ENCODE assay signal across 8 mouse cellular contexts in genomic region chr8:122162992-122163391, GRCm38 (mm10).
DNase-seq lines count a peak whose midpoint lies in the region; ATAC-seq and TF ChIP-seq lines count a peak whose summit lies in the region.

No protein-coding gene starts in this region.

- no peaks in the 10 kb centered on the region for H3K9me3 ChIP-seq in kidney, embryonic 16.5 days (ENCODE audit: low read length)

- peak; percentile 91 for TF ChIP-seq CTCF in gastrocnemius, adult 2 months (IDR thresholded peaks at IDR 0.05)

- H3K4me1 ChIP-seq in kidney, embryonic 16.5 days (ENCODE audit: insufficient read depth, low read length): no peaks in the 10 kb centered on the region

- WGBS in kidney, embryonic 16.5 days: 44% methylated on average over 8 of the region's 8 CpGs

- no peaks in the 10 kb centered on the region for H3K36me3 ChIP-seq in kidney, embryonic 16.5 days (ENCODE audit: insufficient read depth, low read length)

- no peak overlapping the region for H3K4me3 ChIP-seq in gastrocnemius, adult 2 months
- no peak overlapping the region for H3K4me3 ChIP-seq in kidney, embryonic 16.5 days (ENCODE audit: low read length)

- H3K4me2 ChIP-seq in kidney, embryonic 16.5 days (replicated peaks; ENCODE audit: low read depth, low read length): no peak overlapping the region

- intact Hi-C loops in gastrocnemius, adult 2 months (cut with DNase I): loop anchor here (1.0 to 10.0 kb wide), 3 partner anchors 67 to 172 kb away; no protein-coding TSS in a partner anchor

- ATAC-seq in kidney, embryonic 16.5 days (ENCODE audit: low FRiP score, low TSS enrichment): peak; percentile 27; the same call in 1 of the 2 replicates

- DNase-seq in right cerebral cortex, adult 18-20 months: peak; percentile 54
- no peak for DNase-seq in right cerebral cortex, postnatal 36 days (ENCODE audit: low spot score in 2 of 2)
- peak; percentile 69 for DNase-seq in cerebellum, adult 11-12 months
- DNase-seq in gastrocnemius, adult 2 months: peak; percentile 92
- DNase-seq in lung, adult 18-20 months: peak; percentile 60 to 76
- DNase-seq in right cerebral cortex, postnatal 10 days (ENCODE audit: low spot score in 2 of 2): peak; percentile 44 to 78
- peak; percentile 62 for DNase-seq in urinary bladder, postnatal 10 days (ENCODE audit: low spot score)

- no peak overlapping the region for H3K27ac ChIP-seq in gastrocnemius, adult 2 months
- H3K27ac ChIP-seq in kidney, embryonic 16.5 days (ENCODE audit: low read length): no peak overlapping the region

- no peak overlapping the region for H3K9ac ChIP-seq in kidney, embryonic 16.5 days (replicated peaks; ENCODE audit: low read length)

- H3K27me3 ChIP-seq in kidney, embryonic 16.5 days (ENCODE audit: insufficient read depth, low read length): no peaks in the 10 kb centered on the region

Comparison
In these comparisons a context has a peak if more than half of its experiments do, and no peak if none do; other contexts are left out.
1. DNase-seq: peak in right cerebral cortex, adult 18-20 months (single experiment), cerebellum, adult 11-12 months (single experiment), gastrocnemius, adult 2 months (single experiment), lung, adult 18-20 months (2 of 2), right cerebral cortex, postnatal 10 days (2 of 2) and urinary bladder, postnatal 10 days (single experiment); none in right cerebral cortex, postnatal 36 days (0 of 2).